Mouse (Mus musculus): ENCODE measurements around the gene Rhox2h. TPM values are rescaled to one million over a fixed set of nuclear protein-coding genes. Genes with fewer than 3 reads are reported as not detected.

The Rhox2h gene
- polyA plus RNA-seq, 1 experiment from 2014 or later = not detected

Other genes with a start within 250 kb of the Rhox2h start
- gene Rhox4b, start 240.8 kb downstream of the Rhox2h start, polyA plus RNA-seq (2015; fragmentation: Nextera tagmentation; extraction: Ambion mirVana) = not detected in 2 replicates
- gene Rhox2c, start 219.6 kb downstream of the Rhox2h start, polyA plus RNA-seq (2015; fragmentation: Nextera tagmentation; extraction: Ambion mirVana) = not detected in 2 replicates
- not detected in 2 replicates for gene Rhox3c, start 214.7 kb downstream of the Rhox2h start, polyA plus RNA-seq (2015; fragmentation: Nextera tagmentation; extraction: Ambion mirVana)
- gene Rhox4c, start 192.9 kb downstream of the Rhox2h start, polyA plus RNA-seq (2015; fragmentation: Nextera tagmentation; extraction: Ambion mirVana) = not detected in 2 replicates
- gene Rhox2d, start 179.8 kb downstream of the Rhox2h start, polyA plus RNA-seq (2015; fragmentation: Nextera tagmentation; extraction: Ambion mirVana) = not detected in 2 replicates
- gene Rhox4d, start 158.9 kb downstream of the Rhox2h start, polyA plus RNA-seq (2015; fragmentation: Nextera tagmentation; extraction: Ambion mirVana) = not detected in 2 replicates
- not detected in 2 replicates for gene Rhox2e, start 142.8 kb downstream of the Rhox2h start, polyA plus RNA-seq (2015; fragmentation: Nextera tagmentation; extraction: Ambion mirVana)
- not detected in 2 replicates for gene Rhox3e, start 131.3 kb downstream of the Rhox2h start, polyA plus RNA-seq (2015; fragmentation: Nextera tagmentation; extraction: Ambion mirVana)
- 0.23 TPM in 1 of 2 replicates, not detected in the other for gene Rhox4e, start 115.9 kb downstream of the Rhox2h start, polyA plus RNA-seq (2015; fragmentation: Nextera tagmentation; extraction: Ambion mirVana)
- not detected in 2 replicates for gene Rhox2f, start 101.9 kb downstream of the Rhox2h start, polyA plus RNA-seq (2015; fragmentation: Nextera tagmentation; extraction: Ambion mirVana)
- gene Rhox3f, start 92.3 kb downstream of the Rhox2h start, polyA plus RNA-seq (2015; fragmentation: Nextera tagmentation; extraction: Ambion mirVana) = not detected in 2 replicates
- gene Rhox4f, start 65.6 kb downstream of the Rhox2h start, polyA plus RNA-seq (2015; fragmentation: Nextera tagmentation; extraction: Ambion mirVana) = not detected in 2 replicates
- gene Rhox3g, start 44.7 kb downstream of the Rhox2h start, polyA plus RNA-seq (2015; fragmentation: Nextera tagmentation; extraction: Ambion mirVana) = not detected in 2 replicates
- not detected in 2 replicates for gene Rhox2g, start 29.8 kb downstream of the Rhox2h start, polyA plus RNA-seq (2015; fragmentation: Nextera tagmentation; extraction: Ambion mirVana)
- not detected in 2 replicates for gene Rhox4g, start 21.9 kb downstream of the Rhox2h start, polyA plus RNA-seq (2015; fragmentation: Nextera tagmentation; extraction: Ambion mirVana)
- not detected in 2 replicates for gene Rhox3h, start 4.5 kb downstream of the Rhox2h start, polyA plus RNA-seq (2015; fragmentation: Nextera tagmentation; extraction: Ambion mirVana)
- 0.17 and 0.34 TPM in 2 replicates for gene Rhox5, start 131.6 kb upstream of the Rhox2h start, polyA plus RNA-seq (2015; fragmentation: Nextera tagmentation; extraction: Ambion mirVana)
- gene Rhox6, start 153.6 kb upstream of the Rhox2h start, polyA plus RNA-seq (2015; fragmentation: Nextera tagmentation; extraction: Ambion mirVana) = not detected in 2 replicates
- gene Rhox7a, start 158.4 kb upstream of the Rhox2h start, polyA plus RNA-seq (2015; fragmentation: Nextera tagmentation; extraction: Ambion mirVana) = not detected in 2 replicates
- gene Rhox8, start 205.7 kb upstream of the Rhox2h start, polyA plus RNA-seq (2015; fragmentation: Nextera tagmentation; extraction: Ambion mirVana) = 0.11 TPM in 1 of 2 replicates, not detected in the other
- gene Rhox7b, start 224.0 kb upstream of the Rhox2h start, polyA plus RNA-seq (2015; fragmentation: Nextera tagmentation; extraction: Ambion mirVana) = not detected in 2 replicates
- gene Rhox9, start 228.5 kb upstream of the Rhox2h start, polyA plus RNA-seq (2015; fragmentation: Nextera tagmentation; extraction: Ambion mirVana) = not detected in 2 replicates